Mouse (Mus musculus): ENCODE results near the gene Bod1l. TPM values are rescaled to one million over a fixed set of nuclear protein-coding genes. Genes with fewer than 3 reads are reported as not detected.

Bod1l gene
- polyA plus RNA-seq, 1 experiment from 2014 or later, result 26.5 TPM

GRCm38 (mm10) chr5:41744898-41745780 lies 99.0 kb downstream of the Bod1l start:
- no peak for TF ChIP-seq CTCF (IDR thresholded peaks at IDR 0.05)
- CTCF ChIA-PET, result no interaction called here
- DNase-seq (ENCODE audit: low read depth, low spot score), result no peak
- H3K27me3 ChIP-seq, result peaks cover 49% of the 10 kb centered on the region
- no peak for ATAC-seq
- POLR2A ChIA-PET, result no interaction called here
- in situ Hi-C loops (cut with MboI; ENCODE audit: low pct_unique_long_range_greater_than_20kb), result no loop called here

- TF ChIP-seq CTCF (IDR thresholded peaks at IDR 0.05), result peak; percentile 31
- DNase-seq (ENCODE audit: low read depth, low spot score), result no peak
- CTCF ChIA-PET, result no interaction called here
- H3K27me3 ChIP-seq, result peaks cover 57% of the 10 kb centered on the region
- POLR2A ChIA-PET, result no interaction called here
- ATAC-seq, result peak; percentile 45
- in situ Hi-C loops (cut with MboI; ENCODE audit: low pct_unique_long_range_greater_than_20kb), result no loop called here
These were observed 99.9 kb downstream of the Bod1l start for GRCm38 (mm10) chr5:41744234-41744633.

- in situ Hi-C loops (cut with MboI; ENCODE audit: low pct_unique_long_range_greater_than_20kb), result no loop called here
- DNase-seq (ENCODE audit: low read depth, low spot score) (no peak), ATAC-seq (no peak)
- CTCF ChIA-PET, result interaction anchor here (1.3 kb wide), 1 partner anchor 11 kb away, joined by 3 read pairs; no protein-coding TSS in a partner anchor
- peaks cover 84% of the 10 kb centered on the region for H3K27me3 ChIP-seq
- POLR2A ChIA-PET, result no interaction called here
- no peak for TF ChIP-seq CTCF (IDR thresholded peaks at IDR 0.05)
These were observed 105.3 kb downstream of the Bod1l start for GRCm38 (mm10) chr5:41738817-41739216.

Other genes with a start within 250 kb of the Bod1l start
- 89.2 TPM for gene Rab28, start 136.2 kb downstream of the Bod1l start, polyA plus RNA-seq (2021)
- gene Nkx3-2, start 79.8 kb downstream of the Bod1l start, polyA plus RNA-seq (2021), result 0.04 TPM
- gene Gm16223, start 223.6 kb upstream of the Bod1l start, polyA plus RNA-seq (2021), result 0.32 TPM